Mouse (Mus musculus) small intestine, adult 2 months (tissue): ENCODE results near the gene Gm10647.

Experiments
- CTCF ChIP-seq: fragments of 200-500 bp; IDR thresholded peaks from 2 replicates; pipeline ENCODE4 v1.5.1; 2012; ENCODE audit warnings: low read depth, mild to moderate bottlenecking, control low read depth, inconsistent platforms, low read length, moderate library complexity, mixed read lengths; ENCODE audit not compliant: insufficient replicate concordance, insufficient read length; ENCODE audit errors: extremely low read depth
- POLR2A ChIP-seq: fragments of 200-500 bp; IDR thresholded peaks from 2 replicates; pipeline ENCODE4 v1.6.1; 2012; ENCODE audit warnings: low read depth, mild to moderate bottlenecking, control low read depth, inconsistent platforms, low read length, moderate library complexity

DNA sequence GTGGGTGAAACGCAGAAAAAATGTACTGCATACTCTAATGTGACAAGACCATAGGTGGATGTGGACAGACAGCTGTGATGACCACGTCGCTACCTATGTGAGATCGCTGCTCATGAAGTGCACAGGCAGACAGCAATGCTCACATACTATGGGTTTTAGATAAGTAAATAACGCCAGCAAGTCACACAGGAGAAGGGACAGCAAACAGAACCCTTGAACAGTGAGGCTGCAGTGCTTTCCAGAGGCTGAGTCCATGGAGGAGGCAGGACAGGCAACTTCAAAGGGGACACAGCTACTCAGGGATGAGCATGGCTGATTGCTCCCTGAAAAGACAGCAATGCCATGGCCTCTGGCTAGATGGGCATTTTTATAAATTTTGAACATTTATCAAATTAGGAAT is 50.0 kb downstream of the Gm10647 start:
- no peak for TF ChIP-seq POLR2A
- no peak for TF ChIP-seq CTCF
